Mouse (Mus musculus): Measurements from ENCODE around the gene Serhl.
"Not testable (repeated sequence)": the region's sequence is repeated elsewhere in the genome, so short reads cannot be mapped to it uniquely, and the experiment has no call there.

Serhl gene

DNA sequence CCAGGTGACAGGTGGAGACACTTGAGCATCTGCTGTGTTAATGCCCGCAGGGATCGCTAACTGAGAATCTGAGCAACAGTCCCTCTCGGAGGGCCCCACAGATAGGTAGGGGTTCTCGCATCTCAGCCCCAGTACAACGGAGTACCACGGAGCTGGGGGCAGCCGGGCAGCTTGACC lies at the start of gene Serhl:
TSS of gene Serhl (plus strand) at position 78 of the 177 bp plus-strand sequence.
- in situ Hi-C loops (cut with MboI; ENCODE audit: low sequenced_read_pairs), result no loop called here

DNA sequence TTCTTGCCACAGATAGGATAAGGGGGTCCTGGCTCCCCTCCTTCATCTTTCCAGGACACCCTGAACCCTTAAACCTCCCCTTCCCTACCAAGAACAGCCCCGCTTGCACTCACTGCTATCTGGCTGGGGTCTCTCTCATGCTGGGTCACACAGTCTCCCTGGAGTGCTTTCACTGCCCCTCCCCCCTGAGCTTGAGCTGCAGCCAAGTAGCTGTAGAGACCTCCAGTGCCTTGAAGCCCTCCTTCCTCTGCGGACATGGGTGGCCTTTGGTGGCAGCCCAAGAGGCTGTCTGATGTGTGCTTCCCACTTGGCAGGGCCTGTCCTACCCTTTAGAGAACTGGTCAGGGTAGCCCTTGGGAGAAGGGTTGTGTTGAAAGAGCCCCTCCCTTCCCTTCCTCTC lies 49.1 kb upstream of the Serhl start:
- in situ Hi-C loops (cut with MboI; ENCODE audit: low sequenced_read_pairs), result loop anchor here (10.0 kb wide), 1 partner anchor 225 kb away; no protein-coding TSS in a partner anchor

DNA sequence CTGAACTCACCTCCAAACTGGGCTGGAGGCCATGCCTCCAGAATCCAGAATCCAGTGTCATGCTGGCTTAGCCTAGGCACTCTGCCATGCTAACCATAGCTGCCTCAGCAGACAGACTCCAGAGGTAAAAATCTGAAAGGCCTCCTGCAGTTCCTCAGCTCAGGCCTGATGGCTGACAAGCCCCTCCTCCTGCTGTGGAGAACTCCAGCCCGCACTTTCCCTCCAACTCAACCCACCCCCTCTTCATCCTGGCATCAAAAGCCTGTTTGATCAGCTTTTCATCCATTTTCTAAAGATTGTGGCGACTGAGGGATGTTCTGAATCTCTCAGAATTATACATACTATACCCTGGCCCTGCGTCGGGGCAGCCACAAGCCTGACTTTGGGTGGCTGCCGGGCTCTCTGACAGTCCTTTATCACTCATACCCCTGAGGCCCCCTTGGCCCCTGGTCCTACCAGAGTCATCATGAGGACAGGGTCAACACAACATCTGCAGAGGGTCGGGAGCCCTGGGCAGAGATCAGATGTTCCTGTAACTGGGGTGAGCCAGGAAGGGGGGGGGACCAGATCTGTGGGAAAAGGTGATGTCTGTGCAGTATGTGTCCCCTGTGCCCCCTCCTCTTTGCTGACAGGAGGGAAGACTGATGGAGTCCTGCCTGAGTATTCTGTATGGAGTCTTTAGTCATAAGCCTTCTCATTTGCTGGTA lies 46.5 kb upstream of the Serhl start:
- in situ Hi-C loops (cut with MboI; ENCODE audit: low sequenced_read_pairs), result loop anchor here (10.0 kb wide), 1 partner anchor 228 kb away; no protein-coding TSS in a partner anchor

DNA sequence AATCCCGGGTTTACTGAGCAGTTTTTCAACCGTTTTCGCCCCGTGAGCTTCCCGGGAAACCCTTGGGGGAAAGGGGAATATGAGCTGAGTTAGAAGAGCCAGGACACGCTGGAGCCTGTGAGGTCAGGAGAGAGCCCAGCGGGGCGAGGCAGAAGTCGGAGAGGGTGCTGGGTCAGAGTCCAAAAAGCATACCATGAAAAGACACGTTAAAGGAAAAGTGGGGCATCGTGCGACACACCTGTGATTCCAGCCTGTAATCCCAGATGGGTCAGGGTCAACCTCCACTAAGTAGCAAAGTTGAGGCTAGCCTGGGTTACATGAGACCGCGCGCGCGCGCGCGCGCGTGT lies 46.0 kb upstream of the Serhl start:
- in situ Hi-C loops (cut with MboI; ENCODE audit: low sequenced_read_pairs), result loop anchor here (10.0 kb wide), 1 partner anchor 229 kb away; no protein-coding TSS in a partner anchor

DNA sequence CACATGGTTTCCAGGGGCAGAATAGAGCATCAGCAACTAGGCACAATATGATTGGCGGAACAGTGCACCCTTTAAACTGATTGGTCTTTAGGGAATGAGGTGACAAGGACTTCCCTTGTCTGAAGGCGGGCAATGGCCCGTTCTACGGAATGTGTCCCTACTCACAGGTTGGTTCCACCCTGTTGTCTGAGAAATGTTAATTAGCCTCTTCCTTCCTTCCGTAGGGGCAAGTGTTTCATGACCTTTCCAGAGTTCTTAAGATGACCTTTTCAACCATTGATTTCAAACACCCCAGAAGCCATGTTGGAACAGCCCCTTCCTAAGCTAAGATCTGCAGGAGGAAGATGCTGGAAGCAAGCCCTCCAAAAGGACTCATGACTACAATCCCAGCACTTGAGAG lies 43.7 kb upstream of the Serhl start:
- in situ Hi-C loops (cut with MboI; ENCODE audit: low sequenced_read_pairs), result loop anchor here (10.0 kb wide), 1 partner anchor 231 kb away; no protein-coding TSS in a partner anchor

DNA sequence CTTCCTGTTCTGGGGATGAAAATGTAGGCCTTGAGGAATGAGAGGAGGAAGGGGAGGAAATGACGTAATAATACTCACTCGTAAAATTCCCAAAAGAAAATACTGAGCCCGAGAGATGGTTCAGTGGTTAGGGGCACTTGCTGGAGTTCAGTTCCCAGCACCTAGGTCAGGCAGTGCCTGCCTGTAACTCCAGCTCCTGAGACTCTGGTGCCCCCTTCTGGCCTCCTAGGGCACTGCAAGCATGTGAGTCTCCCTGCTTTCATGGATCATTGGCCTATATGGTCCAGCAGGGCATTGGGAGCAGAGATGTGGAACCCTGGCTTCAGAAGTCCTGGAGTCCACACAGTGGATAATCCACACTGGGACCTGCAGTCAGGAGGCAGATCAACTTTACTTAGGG lies 43.0 kb upstream of the Serhl start:
- in situ Hi-C loops (cut with MboI; ENCODE audit: low sequenced_read_pairs), result loop anchor here (10.0 kb wide), 1 partner anchor 232 kb away; no protein-coding TSS in a partner anchor

DNA sequence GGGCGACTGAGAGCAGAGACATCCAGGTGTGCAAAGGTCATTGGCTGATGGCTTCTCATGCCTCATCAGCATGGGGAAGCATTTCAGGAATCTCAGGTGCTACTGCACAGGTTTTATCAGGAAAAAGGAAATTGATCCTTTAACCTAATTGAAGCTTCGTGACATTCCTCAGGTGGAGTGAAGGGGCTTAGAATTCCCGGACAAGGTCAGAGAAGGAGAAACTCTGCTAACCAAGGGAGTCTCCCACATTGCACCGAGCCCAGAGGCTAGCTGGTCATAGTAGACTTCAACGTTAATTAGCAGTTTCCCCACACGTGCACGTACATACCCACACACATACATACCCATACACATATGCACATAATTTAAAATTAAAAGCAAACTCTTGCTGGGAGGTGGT lies 42.6 kb upstream of the Serhl start:
- in situ Hi-C loops (cut with MboI; ENCODE audit: low sequenced_read_pairs), result loop anchor here (10.0 kb wide), 1 partner anchor 232 kb away; no protein-coding TSS in a partner anchor

DNA sequence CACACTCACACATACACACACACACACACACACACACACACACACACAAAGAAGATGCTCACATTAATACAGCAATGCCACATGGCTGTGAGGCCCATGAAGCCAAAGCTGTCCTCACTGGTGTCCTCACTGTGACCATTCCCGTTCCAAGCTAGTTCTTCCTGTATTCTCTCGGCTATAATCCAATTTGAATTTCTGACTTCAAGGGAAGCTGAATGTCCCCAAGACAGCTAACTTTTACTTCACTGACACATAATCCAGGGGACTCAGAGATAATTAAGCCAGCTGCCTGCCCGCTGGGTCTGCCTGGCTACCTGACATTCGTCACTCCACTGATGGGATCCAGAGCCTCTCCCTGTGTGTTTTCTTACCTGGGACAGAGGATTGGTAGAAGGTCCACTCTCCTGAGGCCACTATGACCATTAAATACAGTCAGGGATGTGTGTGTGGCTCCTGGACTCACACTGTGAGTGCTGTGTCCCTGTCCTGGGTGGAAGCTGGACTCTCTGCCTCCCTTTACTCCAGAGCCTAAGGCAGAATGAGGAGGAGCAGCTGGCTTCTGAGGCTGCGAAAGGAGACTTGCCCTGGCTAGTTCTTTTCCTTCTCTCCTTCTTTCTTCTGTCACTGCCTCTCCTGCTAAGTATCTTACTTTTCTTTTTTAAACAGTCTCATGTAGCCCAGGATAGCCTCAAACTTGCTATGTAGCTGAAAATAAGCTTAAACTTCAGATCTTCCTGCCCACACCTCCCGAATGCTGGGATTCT lies 36.8 kb upstream of the Serhl start:
- in situ Hi-C loops (cut with MboI; ENCODE audit: low sequenced_read_pairs), result no loop called here

DNA sequence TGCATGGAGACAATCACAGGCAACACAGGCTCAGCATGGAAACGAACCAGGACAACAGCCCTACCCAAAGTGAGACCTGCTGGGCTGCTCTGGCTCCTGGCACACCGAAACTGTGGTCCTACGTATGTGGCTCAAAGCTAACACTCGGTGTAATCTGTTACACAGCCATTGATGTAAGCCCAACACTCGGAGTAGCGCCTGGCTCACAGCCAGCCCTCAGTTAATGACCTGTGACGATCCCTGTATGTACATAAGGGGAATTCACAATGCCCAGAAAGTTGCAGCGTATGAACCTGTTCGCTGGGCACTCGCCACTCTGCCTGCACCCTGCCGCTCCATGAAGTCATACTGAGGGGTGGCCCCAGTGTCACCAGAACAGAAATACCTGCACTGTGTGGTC lies 36.0 kb upstream of the Serhl start:
- in situ Hi-C loops (cut with MboI; ENCODE audit: low sequenced_read_pairs), result no loop called here

DNA sequence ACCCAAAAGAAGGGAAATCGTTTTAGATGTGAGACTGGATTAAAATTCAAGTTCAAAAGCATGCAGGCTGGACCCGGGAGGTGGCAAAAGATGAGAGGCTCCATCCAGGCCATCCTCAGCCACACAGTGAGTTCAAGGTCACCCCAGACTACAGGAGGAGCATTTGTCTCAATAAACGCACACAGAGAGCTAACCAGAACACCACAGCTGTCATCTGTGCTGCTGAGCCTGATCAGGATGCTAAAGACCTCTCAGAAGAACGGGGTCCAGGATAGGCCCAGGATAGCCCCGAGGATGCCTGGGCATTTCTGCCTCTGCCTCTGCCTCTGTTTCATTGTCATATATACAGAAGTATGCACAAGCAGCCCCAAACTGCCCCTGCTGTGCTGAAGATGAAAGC lies 33.7 kb upstream of the Serhl start:
- in situ Hi-C loops (cut with MboI; ENCODE audit: low sequenced_read_pairs), result no loop called here

DNA sequence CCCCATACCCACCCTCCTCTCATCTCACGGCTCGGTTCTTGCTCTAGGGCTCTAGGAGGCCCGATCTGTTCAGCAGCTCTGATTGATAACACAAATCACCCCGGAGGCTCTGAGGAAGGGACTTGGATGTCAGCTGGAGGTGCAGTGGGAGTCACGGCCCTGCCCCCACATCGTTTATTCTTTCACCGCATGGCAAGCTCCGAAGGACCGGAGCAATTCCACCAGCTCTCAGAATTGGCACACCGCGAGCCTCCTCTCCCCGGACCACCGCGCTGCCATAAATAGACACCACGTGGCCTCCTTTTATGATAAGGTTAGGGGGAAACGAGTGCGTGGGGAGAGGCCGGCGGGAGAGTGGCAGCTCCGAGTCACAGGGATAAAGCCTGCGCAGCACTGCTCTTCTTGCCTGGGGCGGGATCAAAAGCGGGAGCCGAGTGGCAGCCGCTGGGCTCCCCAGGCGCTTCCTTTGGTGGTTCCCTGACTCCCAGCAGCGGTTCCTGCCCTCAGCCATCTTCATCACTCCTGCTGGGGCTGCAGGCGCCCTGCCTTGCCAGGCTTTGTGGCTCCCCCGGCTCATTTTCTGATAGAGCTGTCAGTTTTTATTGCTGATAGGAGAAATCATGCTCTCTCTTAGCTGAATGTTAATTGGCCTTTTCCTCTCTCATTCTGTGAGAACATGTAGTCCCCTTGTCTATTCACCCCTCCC lies 32.8 kb upstream of the Serhl start:
- in situ Hi-C loops (cut with MboI; ENCODE audit: low sequenced_read_pairs), result no loop called here

DNA sequence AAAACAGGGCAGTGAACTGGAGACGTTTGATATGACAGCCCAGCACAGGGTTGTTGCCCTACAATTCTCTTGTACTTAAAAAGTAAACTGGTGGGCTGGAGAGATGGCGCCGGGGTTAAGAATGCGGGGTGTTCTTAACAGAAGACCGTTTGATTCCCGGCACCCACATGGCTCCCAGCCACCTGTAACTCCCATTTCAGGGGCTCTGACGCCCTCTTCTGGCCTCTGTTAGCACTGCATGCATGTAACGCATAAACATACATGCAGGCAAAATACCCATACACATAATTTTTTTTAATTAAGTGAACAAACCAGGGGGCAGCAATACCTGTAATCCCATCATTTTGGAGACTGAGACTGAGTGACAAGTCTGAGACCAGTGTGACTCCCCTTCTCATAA lies 31.8 kb upstream of the Serhl start:
- in situ Hi-C loops (cut with MboI; ENCODE audit: low sequenced_read_pairs), result no loop called here

DNA sequence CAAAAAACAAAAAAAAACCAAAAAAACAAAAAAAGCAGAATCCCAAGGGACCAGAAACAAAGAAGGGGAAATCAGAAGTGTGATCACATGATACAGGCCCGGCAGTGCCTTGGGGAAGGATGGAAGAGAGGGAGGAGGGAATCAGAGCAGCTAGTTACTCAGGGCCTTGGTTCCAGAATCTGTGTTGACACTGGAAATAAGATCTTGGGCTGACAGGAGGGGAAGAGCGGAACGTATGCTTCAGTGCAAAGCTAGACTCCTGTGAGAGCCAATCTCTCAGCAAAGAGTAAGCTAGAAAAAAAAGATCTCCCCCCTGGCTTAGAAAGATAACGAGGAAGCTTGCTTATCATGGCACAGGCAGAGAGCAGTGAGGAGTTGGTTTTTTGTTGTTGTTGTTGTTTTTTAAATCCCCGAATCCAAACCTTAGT lies 30.1 kb upstream of the Serhl start:
- in situ Hi-C loops (cut with MboI; ENCODE audit: low sequenced_read_pairs), result no loop called here

DNA sequence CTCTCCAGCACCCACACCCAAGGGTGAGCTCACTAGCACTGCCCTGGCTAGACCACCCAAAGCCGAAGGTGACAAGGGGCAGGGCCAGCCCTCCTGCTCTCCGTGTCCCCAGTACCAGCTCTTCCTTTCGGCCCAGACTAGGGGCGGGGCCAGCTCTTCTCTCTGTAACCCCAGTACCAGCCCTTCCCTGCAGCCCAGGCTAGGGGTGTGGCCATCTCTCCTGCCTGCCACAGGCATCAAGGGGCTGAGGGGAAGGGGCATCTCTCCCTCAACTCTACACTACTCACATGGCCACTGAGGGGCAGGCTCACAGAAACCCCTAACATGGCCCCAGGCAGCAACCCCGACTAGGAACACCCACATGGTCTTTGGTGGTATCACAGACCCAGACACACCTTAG lies 27.6 kb upstream of the Serhl start:
- in situ Hi-C loops (cut with MboI; ENCODE audit: low sequenced_read_pairs), result no loop called here

DNA sequence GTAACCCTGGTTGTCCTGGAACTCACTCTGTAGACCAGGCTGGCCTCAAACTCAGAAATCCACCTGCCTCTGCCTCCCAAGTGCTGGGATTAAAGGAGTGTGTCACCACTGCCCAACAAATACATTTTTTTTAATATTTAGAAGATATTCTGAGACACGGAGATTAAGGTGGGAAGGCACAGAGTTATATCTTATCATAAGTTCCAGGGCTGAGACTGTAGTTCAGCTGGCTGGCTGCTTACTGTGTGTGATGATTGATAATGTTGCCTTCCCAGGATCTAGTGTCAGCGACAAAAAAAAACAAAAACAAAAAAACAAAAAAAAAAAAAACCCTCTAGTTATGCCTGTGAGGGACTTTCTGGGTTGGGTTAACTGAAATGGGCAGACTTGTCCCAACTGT lies 26.7 kb upstream of the Serhl start:
- in situ Hi-C loops (cut with MboI; ENCODE audit: low sequenced_read_pairs), result not testable (repeated sequence)

DNA sequence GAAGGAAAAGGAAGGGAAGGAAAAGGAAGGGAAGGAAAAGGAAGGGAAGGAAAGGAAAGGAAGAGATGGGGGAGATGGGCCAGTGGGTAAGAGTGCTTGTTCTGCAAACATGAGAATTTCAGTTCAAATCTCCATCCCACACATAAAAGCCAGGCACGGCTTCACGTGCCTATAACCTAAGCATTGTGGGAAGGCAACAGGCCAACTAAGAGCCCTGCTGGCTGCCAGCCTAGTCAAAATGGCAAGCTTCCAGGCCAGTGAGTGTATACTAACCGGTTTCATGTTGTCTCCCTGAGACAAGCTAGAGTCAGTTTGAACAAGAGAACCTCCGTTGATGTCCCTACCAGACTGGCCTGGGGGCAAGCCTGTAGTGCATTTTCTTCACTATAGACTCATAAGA lies 23.8 kb upstream of the Serhl start:
- in situ Hi-C loops (cut with MboI; ENCODE audit: low sequenced_read_pairs), result no loop called here

DNA sequence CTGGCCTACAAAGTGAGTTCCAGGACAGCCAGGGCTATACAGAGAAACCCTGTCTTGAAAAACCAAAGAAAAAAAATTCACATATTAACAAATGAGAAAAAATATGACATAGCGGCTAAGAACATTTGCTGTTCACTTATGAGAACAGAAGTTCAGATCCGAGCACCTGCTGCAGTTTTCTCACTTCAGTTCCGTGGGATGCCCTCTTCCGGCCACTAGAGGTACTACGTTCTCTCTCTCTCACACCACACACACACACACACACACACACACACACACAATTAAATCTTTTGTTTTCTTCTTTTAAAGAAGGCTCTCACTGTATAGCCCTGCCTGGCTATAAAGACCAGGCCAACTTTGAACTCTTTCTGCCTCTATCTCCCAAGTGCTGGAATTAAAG lies 21.0 kb upstream of the Serhl start:
- in situ Hi-C loops (cut with MboI; ENCODE audit: low sequenced_read_pairs), result no loop called here

DNA sequence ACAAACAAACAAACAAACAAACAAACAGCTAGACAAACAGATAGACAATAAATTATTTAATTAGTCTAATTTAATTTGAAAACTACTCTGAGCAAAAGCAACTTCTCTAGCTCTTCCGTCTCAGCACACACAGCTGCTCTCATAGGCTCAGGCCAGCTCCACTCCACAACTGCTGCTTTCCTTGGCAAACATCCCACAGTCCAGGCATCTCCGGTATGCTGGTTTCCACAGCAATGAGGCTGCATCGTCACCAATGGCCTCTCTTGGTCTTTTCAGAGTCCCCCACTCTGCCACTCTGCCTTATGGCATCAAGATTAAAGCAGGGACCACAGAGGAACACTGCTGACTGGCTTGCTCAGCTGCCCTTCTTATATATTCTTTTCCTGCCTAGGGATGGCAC lies 18.4 kb upstream of the Serhl start:
- in situ Hi-C loops (cut with MboI; ENCODE audit: low sequenced_read_pairs), result no loop called here

DNA sequence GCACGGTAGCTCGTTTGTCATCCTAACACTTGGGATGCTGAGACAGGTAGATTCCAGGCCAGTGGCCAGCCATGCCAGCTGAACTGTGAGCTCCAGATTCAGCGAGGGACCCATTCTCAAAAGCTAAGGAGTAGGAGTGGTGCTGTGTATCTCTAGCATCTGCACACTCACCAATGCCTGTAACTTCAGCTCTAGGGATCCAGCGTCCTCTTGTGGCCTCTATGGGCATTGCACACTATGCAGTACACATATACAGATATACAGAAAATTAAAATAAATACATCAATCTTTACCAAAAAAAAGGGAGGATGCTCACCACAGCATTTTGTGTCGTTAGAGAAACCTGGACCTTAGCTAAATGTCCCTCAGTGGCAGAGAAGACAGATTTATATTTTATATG lies 17.6 kb upstream of the Serhl start:
- in situ Hi-C loops (cut with MboI; ENCODE audit: low sequenced_read_pairs), result no loop called here

DNA sequence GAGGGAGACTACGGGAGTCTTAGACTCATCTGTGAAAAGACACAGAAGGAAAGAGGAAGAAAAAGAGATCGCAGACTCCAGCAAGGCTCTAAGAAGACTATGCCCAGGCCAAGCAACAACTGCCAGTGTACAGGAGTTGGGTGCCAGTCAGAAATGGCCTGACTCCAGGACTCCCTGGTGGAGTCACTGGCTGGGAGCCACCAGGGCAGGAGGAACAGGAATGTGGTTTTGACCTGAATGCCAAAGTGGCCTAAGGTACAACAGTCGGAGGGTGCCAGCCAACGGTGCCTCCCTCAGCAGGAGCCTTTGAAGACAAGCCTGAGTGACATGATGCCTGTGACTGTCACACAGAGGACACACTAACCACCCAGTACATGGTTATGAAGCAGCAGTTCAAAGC lies 15.1 kb upstream of the Serhl start:
- in situ Hi-C loops (cut with MboI; ENCODE audit: low sequenced_read_pairs), result no loop called here

DNA sequence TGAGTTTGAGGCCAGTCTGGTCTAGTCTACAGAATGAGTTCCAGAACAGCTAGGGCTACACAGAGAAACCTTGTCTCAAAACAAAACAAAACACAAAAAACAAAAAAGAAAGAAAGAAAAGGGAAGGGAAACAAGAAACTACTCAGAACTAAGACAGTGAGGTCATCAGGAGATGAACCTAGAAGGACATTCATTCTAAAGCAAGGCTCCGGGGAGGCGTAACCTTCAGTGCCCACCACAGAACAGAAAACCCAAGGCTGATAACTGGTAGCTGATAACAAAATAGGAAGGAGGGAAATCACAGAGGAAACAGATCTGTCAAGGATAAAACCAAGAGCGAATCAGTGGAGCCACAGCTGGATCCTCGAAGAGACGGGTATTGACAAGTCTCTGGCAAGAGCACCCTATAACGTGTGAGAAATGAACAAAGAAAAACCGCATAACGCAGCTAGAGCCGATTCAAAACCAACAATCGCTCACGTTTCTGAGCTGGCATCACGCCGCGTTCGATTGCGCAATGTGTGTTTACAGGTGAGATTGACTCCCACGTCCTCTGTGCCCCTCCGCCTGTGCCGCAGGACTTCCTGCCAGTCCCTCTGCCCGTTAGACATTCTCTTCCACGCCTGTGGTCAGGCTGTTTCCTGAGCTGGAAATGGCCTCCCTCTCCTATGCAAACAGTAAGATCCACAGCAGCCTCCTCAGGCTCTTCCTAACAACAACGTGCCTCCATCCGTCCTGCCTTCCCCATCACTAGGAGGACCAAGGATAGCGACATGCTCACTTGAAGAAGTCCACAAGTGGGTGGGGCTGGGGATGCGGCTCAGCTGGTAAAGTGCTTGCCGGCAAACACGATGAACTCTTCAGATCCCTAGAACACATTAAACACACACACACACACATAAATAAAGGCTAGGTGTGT lies 13.4 kb upstream of the Serhl start:
- in situ Hi-C loops (cut with MboI; ENCODE audit: low sequenced_read_pairs), result no loop called here
